ENCODE assay signal across 9 mouse cellular contexts in genomic region chr2:154570666-154571065, GRCm38 (mm10). TPM values are rescaled to one million over a fixed set of nuclear protein-coding genes. Genes with fewer than 3 reads are reported as not detected.
DNase-seq lines count a peak whose midpoint lies in the region; ATAC-seq and TF ChIP-seq lines count a peak whose summit lies in the region.
"Had no signal": no experiment of that assay in that cellular context is flagged by ENCODE, and none has a peak within 500 bp of the region (broad histone marks: within the 10 kb centered on the region; RNA-seq: fewer than 3 reads in every experiment).

No protein-coding gene starts in this region.

- no peak for DNase-seq in heart, adult 18-20 months
- DNase-seq in midbrain, embryonic 11.5 days (ENCODE audit: low spot score, missing footprints), result peak; percentile 78
- no peak for DNase-seq in layer of hippocampus, postnatal 14 days (ENCODE audit: low spot score in 2 of 2)
- no peak for DNase-seq in layer of hippocampus, adult 11-12 months (ENCODE audit: low spot score)
- no peak for DNase-seq in embryo, embryonic 9.5 days (ENCODE audit: extremely low spot score)
- DNase-seq: kidney, postnatal 14 days had no signal

- WGBS in heart, embryonic 15.5 days, result 54% methylated on average over 4 of the region's 4 CpGs
- WGBS in hindbrain, embryonic 13.5 days, result 69% methylated on average over 4 of the region's 4 CpGs
- 78% methylated on average over 4 of the region's 4 CpGs for WGBS in midbrain, embryonic 11.5 days

- TF ChIP-seq CTCF in E14TG2a.4 (conservative IDR thresholded peaks at IDR 0.05; ENCODE audit: low read length), result no peak

- no peak overlapping the region for H3K9ac ChIP-seq in heart, embryonic 15.5 days
- no peak overlapping the region for H3K9ac ChIP-seq in hindbrain, embryonic 13.5 days
- no peak overlapping the region; the same call in 1 of the 2 replicates for H3K9ac ChIP-seq in midbrain, embryonic 11.5 days (ENCODE audit: low read length)

- H3K27ac ChIP-seq in heart, embryonic 15.5 days, result 0 out of 2 replicates have a peak overlapping the region, but pooled peaks have one; percentile 65
- 0 out of 2 replicates have a peak overlapping the region, but pooled peaks have one; percentile 76 for H3K27ac ChIP-seq in hindbrain, embryonic 13.5 days
- H3K27ac ChIP-seq in midbrain, embryonic 11.5 days (ENCODE audit: low read depth, low read length), result no peak overlapping the region

- H3K27me3 ChIP-seq in heart, embryonic 15.5 days, result no peaks in the 10 kb centered on the region
- H3K27me3 ChIP-seq in E14TG2a.4 (ENCODE audit: insufficient read depth, low read length), result no peaks in the 10 kb centered on the region
- no peaks in the 10 kb centered on the region for H3K27me3 ChIP-seq in hindbrain, embryonic 13.5 days
- H3K27me3 ChIP-seq in midbrain, embryonic 11.5 days (ENCODE audit: control insufficient read depth, insufficient read depth, low read length), result no peaks in the 10 kb centered on the region

- H3K4me2 ChIP-seq in heart, embryonic 15.5 days, result peak overlapping the region; percentile 92
- peak overlapping the region; percentile 83 for H3K4me2 ChIP-seq in hindbrain, embryonic 13.5 days
- H3K4me2 ChIP-seq in midbrain, embryonic 11.5 days, result peak overlapping the region; percentile 59; the same call in 1 of the 2 replicates

- peaks cover 39% of the 10 kb centered on the region for H3K4me1 ChIP-seq in heart, embryonic 15.5 days (replicated peaks)
- peaks cover 72% of the 10 kb centered on the region for H3K4me1 ChIP-seq in E14TG2a.4 (replicated peaks; ENCODE audit: low read depth, low read length)
- peaks cover 44% of the 10 kb centered on the region for H3K4me1 ChIP-seq in hindbrain, embryonic 13.5 days (replicated peaks)
- H3K4me1 ChIP-seq in midbrain, embryonic 11.5 days (ENCODE audit: control insufficient read depth, insufficient read depth, low read length), result peaks cover 32% of the 10 kb centered on the region

- ATAC-seq in heart, embryonic 15.5 days (replicated peaks; ENCODE audit: insufficient number of reproducible peaks, insufficient read depth, low FRiP score, low read depth), result no peak
- ATAC-seq in hindbrain, embryonic 13.5 days (ENCODE audit: low FRiP score), result no peak
- no peak for ATAC-seq in midbrain, embryonic 11.5 days (ENCODE audit: low FRiP score)

- no peaks in the 10 kb centered on the region for H3K9me3 ChIP-seq in heart, embryonic 15.5 days (replicated peaks)
- no peaks in the 10 kb centered on the region for H3K9me3 ChIP-seq in E14TG2a.4 (ENCODE audit: low read length)
- no peaks in the 10 kb centered on the region for H3K9me3 ChIP-seq in hindbrain, embryonic 13.5 days
- no peaks in the 10 kb centered on the region for H3K9me3 ChIP-seq in midbrain, embryonic 11.5 days (ENCODE audit: control insufficient read depth, low read length)

- peak overlapping the region; percentile 77; the same call in 1 of the 2 replicates for H3K4me3 ChIP-seq in heart, embryonic 15.5 days
- peak overlapping the region; percentile 74 for H3K4me3 ChIP-seq in E14TG2a.4 (replicated peaks; ENCODE audit: low read length)
- H3K4me3 ChIP-seq in hindbrain, embryonic 13.5 days, result peak overlapping the region; percentile 63
- no peak overlapping the region for H3K4me3 ChIP-seq in midbrain, embryonic 11.5 days (ENCODE audit: low read depth, low read length)

- no peaks in the 10 kb centered on the region for H3K36me3 ChIP-seq in heart, embryonic 15.5 days
- peaks cover 31% of the 10 kb centered on the region for H3K36me3 ChIP-seq in E14TG2a.4 (ENCODE audit: insufficient read depth, low read length)
- no peaks in the 10 kb centered on the region for H3K36me3 ChIP-seq in hindbrain, embryonic 13.5 days
- H3K36me3 ChIP-seq in midbrain, embryonic 11.5 days (ENCODE audit: control insufficient read depth, insufficient read depth, low read length), result no peaks in the 10 kb centered on the region

RNA-seq across cellular contexts. Expression of gene E2f1, which starts 1.0 kb away (rescaled TPM):
- polyA plus RNA-seq in heart, embryonic 15.5 days (2015; fragmentation: Nextera tagmentation; extraction: Ambion mirVana), result 17.0 and 23.1 TPM in 2 replicates
- total RNA-seq in heart, adult 18-20 months (2021), result under 1 TPM; 0.57 to 0.77 TPM
- 8.9 and 9.1 TPM in 2 replicates for polyA plus RNA-seq in hindbrain, embryonic 13.5 days (2015; fragmentation: Nextera tagmentation; extraction: Ambion mirVana)
- 14.5 and 15.3 TPM in 2 replicates for polyA plus RNA-seq in midbrain, embryonic 11.5 days (2014; fragmentation: Nextera tagmentation; extraction: Ambion mirVana)
- total RNA-seq in layer of hippocampus, postnatal 14 days (2021), result 1 to 10 TPM; 7.1 to 8.0 TPM

RNA-seq across cellular contexts. Expression of gene Necab3, which starts 12.0 kb away (rescaled TPM):
- polyA plus RNA-seq in heart, embryonic 15.5 days (2015; fragmentation: Nextera tagmentation; extraction: Ambion mirVana), result 2.0 and 2.4 TPM in 2 replicates
- total RNA-seq in heart, adult 18-20 months (2021), result under 1 TPM in 1 of 2 experiments, not detected in 1; 0.27 TPM
- 14.8 and 15.6 TPM in 2 replicates for polyA plus RNA-seq in hindbrain, embryonic 13.5 days (2015; fragmentation: Nextera tagmentation; extraction: Ambion mirVana)
- 6.1 and 6.9 TPM in 2 replicates for polyA plus RNA-seq in midbrain, embryonic 11.5 days (2014; fragmentation: Nextera tagmentation; extraction: Ambion mirVana)
- 10 to 100 TPM; 27.7 to 28.0 TPM for total RNA-seq in layer of hippocampus, postnatal 14 days (2021)

RNA-seq across cellular contexts. Expression of gene Actl10, which starts 19.1 kb away (rescaled TPM):
- polyA plus RNA-seq in heart, embryonic 15.5 days (2015; fragmentation: Nextera tagmentation; extraction: Ambion mirVana), result 0.22 and 0.26 TPM in 2 replicates
- not detected for total RNA-seq in heart, adult 18-20 months (2021)
- 0.43 and 0.55 TPM in 2 replicates for polyA plus RNA-seq in hindbrain, embryonic 13.5 days (2015; fragmentation: Nextera tagmentation; extraction: Ambion mirVana)
- not detected in 2 replicates for polyA plus RNA-seq in midbrain, embryonic 11.5 days (2014; fragmentation: Nextera tagmentation; extraction: Ambion mirVana)
- not detected for total RNA-seq in layer of hippocampus, postnatal 14 days (2021)

RNA-seq across cellular contexts. Expression of gene 1700003F12Rik, which starts 23.8 kb away (rescaled TPM):
- 0.43 and 0.99 TPM in 2 replicates for polyA plus RNA-seq in heart, embryonic 15.5 days (2015; fragmentation: Nextera tagmentation; extraction: Ambion mirVana)
- total RNA-seq in heart, adult 18-20 months (2021), result not detected
- polyA plus RNA-seq in hindbrain, embryonic 13.5 days (2015; fragmentation: Nextera tagmentation; extraction: Ambion mirVana), result 1.5 and 1.7 TPM in 2 replicates
- 2.4 and 2.6 TPM in 2 replicates for polyA plus RNA-seq in midbrain, embryonic 11.5 days (2014; fragmentation: Nextera tagmentation; extraction: Ambion mirVana)
- total RNA-seq in layer of hippocampus, postnatal 14 days (2021), result 1 to 10 TPM; 1.0 to 1.4 TPM

RNA-seq across cellular contexts. Expression of gene Pxmp4, which starts 32.8 kb away (rescaled TPM):
- 24.6 and 27.1 TPM in 2 replicates for polyA plus RNA-seq in heart, embryonic 15.5 days (2015; fragmentation: Nextera tagmentation; extraction: Ambion mirVana)
- 10 to 100 TPM; 22.6 to 25.6 TPM for total RNA-seq in heart, adult 18-20 months (2021)
- 14.2 and 16.8 TPM in 2 replicates for polyA plus RNA-seq in hindbrain, embryonic 13.5 days (2015; fragmentation: Nextera tagmentation; extraction: Ambion mirVana)
- 12.3 and 14.1 TPM in 2 replicates for polyA plus RNA-seq in midbrain, embryonic 11.5 days (2014; fragmentation: Nextera tagmentation; extraction: Ambion mirVana)
- 10 to 100 TPM; 17.2 to 19.8 TPM for total RNA-seq in layer of hippocampus, postnatal 14 days (2021)
